Mouse (Mus musculus): ENCODE results near the gene Traip.

Traip gene

DNA sequence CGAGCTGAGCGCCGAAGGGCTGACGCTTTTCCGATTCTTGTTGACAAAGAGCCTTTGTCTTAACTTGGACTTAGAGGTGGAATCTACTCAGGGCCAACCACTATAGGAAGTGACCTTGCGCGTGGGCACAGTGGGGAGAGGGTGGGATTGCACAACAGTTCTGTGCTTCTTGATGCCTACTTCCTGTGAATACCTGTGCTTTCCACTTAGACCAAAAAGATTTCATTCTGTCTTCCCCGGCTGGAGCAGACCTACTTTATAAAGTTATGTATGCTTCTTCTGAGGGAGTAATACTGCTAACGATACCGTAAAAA is at the start of gene Traip:
TSS of gene Traip (plus strand) at position 215 of the 314 bp plus-strand sequence.
- no peak for DNase-seq

DNA sequence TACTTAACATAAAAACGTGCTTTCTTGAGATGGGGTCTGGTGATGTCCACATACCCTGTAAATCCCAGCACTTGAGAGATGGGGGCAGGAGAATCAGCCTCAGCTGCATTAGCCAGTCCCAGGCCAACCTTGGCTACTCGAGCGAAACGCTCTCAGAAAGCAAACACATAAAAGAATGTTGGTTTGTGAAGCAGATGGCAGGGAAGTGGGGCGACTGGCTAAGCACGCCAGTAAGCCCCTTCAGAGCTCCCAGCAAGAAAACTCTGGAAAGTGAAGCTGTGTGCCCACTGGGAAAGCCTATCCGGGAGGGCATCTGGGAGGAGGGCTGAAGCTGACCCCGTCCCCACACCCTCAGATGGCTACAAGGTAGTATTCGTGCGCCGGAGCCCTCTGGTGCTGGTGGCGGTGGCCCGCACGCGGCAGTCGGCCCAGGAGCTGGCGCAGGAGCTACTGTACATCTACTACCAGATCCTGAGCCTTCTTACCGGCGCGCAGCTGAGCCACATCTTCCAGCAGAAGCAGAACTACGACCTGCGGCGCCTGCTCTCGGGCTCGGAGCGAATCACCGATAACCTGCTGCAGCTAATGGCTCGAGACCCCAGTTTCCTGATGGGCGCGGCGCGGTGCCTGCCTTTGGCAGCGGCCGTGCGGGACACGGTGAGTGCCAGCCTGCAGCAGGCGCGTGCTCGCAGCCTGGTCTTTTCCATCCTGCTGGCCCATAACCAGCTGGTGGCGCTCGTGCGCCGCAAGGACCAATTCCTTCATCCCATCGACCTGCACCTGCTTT is 48.9 kb upstream of the Traip start:
- DNase-seq: peak; percentile 47 to 52

DNA sequence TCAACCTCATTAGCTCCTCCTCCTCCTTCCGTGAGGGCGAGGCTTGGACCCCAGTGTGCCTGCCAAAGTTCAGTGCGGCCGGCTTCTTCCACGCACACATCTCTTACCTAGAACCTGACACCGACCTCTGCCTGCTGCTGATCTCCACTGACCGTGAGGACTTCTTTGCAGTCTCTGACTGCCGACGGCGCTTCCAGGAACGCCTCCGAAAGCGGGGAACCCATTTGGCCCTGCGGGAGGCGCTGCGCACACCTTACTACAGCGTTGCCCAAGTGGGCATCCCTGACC is 48.4 kb upstream of the Traip start:
- no peak for DNase-seq

DNA sequence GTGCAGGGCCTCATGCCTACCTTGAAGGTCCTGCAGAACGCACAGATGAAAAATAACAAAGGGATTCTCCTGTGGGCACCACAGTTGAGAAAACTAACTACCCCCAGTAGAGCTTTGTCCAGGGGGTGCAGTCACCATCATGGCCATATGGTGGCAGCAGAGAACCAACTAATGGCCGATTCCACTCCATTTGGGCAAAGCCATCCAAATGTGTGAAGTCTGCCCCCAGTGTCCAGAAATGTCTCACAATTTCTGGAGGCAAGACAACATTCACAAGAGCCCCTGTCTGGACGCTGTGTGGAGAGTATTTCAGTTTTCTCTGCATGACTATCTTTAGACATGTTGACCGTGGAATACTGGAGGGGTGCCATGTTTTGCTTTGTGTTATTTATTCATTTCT is 45.2 kb upstream of the Traip start:
- DNase-seq: peak; percentile 81 to 85

DNA sequence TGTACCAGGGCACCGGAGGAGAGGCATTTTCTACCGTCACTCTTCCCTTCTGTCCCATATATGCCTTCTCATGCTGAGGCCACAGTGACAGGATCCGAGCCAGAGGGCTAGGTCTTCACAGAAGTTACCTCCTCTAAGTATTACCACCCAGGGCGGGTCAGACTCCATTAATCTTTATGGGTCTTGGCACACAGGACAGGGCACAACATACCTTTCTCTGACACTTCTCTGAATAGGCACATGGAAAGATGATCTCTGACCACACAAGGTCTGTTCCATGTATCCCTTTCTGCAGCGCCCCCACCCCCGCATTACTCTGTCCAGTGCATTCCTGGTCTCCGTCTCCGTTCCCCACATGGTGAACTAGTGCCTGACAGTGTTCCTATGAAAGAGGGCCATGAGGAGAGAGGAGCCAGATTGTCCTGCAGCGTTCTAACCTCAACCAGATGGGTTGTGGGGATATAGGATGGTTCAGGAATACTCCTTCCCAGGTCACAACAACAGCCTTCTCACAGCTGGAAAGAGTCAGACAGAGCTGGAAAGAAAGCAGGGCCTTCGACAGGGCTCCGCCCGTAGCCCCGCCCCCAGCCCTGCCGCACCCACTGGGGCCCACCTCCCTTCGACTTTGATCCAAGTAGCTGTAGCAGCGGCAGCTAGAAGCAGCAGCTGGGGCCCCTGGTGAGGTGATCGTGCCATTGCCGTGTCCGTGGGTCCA is 43.5 kb upstream of the Traip start, which contains the start of gene Mst1r:
TSS of gene Mst1r (plus strand) at position 622 of the 715 bp plus-strand sequence.
- DNase-seq: peak; percentile 72 to 82

DNA sequence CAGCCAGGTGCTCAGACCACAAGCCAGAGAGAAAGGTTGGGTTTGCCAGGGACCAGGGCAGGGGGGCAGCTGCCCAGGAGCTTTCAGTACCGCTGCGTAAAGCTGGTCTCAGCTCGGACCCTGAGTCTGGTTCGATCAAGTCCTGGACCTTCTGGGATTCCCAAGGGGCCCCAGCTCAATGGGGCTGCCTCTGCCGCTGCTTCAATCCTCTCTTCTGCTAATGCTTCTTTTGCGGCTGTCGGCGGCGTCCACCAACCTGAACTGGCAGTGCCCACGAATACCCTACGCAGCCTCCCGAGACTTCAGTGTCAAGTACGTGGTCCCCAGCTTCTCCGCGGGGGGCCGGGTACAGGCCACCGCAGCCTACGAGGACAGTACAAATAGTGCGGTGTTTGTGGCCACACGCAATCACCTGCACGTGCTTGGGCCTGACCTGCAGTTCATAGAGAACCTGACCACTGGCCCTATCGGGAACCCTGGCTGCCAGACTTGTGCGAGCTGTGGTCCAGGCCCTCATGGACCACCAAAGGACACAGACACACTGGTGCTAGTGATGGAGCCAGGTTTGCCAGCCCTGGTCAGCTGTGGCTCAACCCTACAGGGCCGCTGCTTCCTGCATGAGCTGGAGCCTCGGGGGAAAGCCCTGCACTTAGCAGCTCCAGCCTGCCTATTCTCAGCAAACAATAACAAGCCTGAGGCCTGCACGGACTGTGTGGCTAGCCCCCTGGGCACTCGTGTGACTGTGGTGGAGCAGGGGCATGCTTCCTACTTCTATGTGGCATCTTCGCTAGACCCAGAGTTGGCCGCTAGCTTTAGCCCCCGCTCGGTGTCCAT is 42.8 kb upstream of the Traip start:
- no peak for DNase-seq

DNA sequence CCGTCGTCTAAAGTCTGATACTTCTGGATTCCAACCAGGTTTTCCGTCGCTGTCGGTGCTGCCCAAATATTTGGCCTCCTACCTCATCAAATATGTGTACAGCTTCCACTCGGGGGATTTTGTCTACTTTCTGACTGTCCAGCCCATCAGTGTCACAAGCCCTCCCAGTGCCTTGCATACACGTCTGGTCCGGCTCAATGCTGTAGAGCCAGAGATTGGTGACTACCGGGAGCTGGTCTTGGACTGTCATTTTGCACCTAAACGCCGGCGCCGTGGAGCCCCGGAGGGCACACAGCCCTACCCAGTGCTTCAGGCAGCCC is 42.2 kb upstream of the Traip start:
- no peak for DNase-seq

DNA sequence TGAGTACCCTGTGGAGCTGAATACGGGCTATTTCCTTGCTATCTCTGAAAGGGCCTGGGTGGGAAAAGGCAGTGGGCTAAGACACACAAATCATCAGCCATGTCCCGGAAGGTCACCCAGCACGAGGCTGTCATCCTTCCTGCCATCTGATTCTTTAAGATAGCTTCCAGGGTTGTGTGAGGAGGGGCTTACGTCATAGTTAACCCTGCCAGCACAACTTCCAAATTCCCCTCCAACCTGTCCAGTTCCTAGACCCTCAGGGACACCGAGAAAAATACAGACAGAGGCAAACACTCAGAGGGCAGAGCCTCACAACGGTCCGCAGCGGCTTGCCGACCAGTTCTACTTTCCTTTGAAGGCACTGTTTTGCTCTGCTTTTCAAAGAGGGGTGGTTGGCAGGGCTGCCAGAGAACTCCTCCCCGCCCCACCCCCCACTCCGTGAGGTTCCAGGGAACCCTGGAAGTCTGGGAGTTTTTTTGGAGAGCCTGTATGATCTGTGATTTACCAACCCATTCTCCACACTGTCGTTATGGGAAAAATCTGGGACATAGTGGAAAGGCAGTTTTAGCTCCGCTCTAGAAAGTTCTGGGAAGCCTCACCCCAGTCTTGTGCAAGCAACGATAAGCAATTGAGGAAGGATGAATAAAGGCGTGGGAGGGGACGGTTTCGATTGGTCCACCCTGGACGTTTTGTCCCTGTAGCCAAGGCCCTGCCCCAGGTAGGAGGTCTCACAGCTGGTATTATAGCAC is 41.4 kb upstream of the Traip start:
- no peak for DNase-seq

DNA sequence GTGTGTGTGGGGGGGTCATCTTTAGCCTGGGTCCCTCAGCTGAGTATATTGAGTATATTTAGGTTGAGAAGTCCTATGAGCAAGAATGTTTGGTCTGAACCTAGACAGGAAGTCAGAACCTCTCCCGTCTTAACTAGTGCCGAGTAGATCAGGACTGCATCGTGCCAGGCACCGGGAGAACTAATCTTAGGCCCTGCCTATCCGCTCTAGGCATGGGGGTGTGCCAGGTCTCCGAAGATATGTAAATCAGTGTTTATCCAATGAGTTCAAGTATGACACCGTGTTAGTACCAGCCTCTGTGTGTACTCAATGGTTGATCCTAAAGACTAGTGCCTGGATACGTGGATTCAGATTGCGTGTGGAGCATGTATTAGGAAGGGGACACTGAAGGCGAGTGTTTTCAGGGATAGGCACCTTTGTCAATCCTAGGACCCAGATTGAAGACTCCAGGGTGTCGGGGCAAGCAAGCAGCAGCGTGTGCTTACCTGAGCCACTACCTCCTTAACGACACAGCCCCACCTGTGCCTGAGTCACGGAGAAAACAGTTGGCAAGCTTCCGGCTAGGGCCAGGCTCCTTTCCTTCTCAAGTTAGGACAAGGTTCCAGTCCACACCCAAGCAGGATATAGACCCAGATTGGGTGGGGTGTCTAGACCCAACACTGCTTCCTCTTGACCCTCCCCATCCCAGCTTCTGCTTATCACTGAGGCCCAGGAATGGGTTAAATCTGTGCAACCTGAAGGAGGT is 39.7 kb upstream of the Traip start:
- DNase-seq: no peak

DNA sequence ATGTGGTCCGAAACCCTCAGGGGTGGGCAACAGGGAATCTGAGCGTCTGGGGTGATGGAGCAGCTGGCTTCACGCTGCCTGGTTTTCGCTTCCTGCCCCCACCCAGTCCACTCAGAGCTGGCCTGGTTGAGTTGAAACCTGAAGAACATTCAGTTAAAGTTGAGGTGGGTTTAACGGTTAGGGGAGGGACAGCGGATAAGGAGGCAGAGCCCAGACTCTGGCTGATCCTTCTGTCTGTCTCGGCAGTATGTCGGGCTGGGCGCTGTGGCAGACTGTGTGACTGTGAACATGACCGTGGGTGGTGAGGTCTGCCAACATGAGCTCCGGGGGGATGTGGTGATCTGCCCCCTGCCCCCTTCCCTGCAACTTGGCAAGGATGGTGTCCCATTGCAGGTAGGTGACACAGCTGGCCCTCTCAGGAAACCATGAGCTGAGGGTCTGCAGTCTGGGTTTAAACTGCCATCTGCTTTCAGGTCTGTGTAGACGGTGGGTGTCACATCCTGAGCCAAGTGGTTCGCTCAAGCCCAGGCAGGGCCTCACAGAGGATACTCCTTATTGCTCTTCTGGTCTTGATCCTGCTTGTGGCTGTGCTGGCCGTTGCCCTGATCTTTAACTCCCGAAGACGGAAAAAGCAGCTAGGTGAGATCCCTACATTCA is 35.0 kb upstream of the Traip start:
- DNase-seq: no peak

DNA sequence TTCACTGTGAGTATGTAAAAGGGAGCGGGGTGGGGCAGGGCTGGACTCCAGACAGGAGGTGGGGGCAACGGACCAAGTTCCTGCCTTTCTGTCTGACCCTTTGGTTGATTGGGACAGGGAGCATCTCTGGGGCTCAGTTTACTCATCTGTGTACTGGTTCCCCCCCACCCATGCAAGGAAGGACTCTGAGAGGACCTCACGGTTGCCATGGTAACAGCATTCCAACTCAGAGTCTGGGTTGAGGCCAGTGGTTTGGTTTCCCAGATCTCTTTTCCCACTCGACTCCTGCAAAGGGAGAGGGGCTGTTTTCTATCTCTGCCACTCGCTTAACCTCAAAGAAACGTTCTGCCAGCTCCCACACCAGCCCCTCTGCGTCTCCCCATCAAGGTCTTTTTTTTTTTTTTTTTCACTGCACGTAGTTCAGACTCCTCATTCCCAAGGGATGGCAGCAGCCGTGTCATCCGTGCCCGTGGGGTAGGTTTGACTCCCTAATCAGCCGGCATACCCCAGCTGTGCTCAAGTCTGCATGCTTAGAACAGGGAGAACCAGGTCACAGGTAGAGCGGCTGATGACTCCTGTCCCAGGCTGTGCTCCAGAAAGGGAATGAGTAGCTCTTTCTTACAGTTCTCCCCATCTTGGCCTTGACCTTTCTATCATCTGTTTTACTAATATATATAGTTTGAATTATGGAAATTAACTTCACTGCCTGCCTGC is 31.9 kb upstream of the Traip start:
- DNase-seq: no peak

DNA sequence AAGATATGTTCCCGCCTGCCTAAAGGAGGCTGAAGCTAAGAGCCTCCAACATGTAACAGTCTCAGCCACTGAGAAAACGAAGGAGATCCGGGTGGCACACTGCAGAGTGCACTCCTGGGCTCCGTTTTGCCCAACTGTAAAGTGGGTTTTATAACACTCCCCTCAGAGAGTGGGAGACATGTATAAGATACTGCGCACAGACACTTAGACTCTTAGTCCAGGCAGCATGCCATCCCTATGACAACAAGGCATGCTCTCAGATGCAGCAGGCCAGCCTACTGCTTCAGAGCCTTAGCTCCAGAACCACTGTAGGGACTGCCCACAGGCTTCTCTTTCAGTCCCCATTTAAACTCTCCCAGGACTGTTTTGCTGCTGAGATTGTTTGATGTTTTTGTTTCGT is 31.1 kb upstream of the Traip start:
- DNase-seq: no peak

DNA sequence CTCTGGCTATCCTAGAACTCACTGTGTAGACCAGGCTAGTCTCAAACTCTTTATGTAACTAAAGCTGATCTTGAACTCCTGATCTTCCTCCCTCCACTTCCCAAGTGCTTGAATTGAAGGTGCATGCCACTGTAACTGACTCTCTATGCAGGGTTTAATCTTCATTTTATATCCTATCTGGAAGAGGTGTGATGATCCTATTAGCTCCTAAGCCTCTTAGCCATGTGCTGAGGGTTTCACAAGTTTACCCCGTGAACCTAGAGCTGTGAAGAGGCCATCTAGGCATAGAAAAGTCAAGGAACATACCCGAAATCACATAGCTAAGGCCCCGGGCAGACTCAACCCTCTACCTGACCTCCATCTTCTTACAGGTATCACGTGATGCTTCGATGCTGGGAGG is 30.5 kb upstream of the Traip start:
- DNase-seq: no peak

DNA sequence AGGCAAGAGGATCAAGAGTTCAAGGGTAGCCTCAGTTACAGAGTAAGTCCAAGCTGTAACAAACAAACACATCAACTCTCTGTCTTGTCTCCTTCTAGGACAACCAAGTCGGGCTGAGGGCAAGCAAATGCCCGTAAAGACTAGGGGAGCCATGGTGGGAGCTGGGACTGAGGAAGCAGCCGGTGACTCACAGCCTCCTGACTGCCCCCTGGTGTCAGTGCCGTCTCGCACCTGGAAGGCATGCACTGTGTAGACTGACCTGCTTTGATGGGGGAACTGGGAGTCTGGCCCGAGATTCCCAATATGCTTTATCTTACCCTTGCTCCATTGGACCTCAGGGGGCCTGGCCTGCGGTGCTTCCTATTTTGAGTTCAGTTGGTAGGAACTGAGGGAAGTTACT is 26.9 kb upstream of the Traip start:
- peak; percentile 58 to 65 for DNase-seq

DNA sequence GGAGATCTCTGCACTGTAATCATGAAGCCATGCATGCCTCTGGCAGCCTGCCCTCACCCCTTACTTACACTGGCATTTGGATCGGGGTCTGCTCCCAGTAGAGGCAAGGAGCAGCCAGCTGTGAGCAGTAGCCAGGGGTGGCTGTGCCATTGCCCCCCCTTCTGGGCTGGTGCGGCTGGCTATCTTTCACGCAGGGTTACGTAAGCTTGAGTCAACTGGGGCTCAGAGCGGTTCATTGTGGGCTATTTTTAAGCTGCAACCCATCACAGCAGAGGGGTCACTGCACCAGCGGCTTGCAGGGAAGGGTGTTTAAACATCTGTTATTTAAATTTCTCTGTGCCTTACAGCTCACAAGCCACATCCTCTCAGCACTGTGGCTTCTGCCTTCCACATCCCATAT is 26.0 kb upstream of the Traip start:
- no peak for DNase-seq

DNA sequence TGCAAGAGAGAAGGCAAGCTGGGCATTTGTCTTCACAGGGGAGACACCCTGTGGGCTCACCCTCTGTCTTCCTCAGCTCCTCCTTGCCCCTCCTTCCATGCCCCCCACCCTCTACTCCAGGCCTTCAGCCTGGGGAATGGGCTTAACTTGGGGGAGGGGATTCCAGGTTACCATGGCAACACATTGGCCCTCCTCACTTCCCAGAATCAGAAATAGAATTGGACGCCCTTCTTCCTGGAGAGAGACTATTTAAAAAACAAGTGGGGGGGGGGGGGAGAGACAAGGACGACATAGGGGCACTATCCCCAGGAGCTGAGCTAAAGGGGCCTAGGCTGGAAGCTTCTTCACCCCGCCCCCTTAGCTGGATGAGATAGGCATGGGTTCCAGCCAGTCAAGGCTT is 24.7 kb upstream of the Traip start:
- no peak for DNase-seq

DNA sequence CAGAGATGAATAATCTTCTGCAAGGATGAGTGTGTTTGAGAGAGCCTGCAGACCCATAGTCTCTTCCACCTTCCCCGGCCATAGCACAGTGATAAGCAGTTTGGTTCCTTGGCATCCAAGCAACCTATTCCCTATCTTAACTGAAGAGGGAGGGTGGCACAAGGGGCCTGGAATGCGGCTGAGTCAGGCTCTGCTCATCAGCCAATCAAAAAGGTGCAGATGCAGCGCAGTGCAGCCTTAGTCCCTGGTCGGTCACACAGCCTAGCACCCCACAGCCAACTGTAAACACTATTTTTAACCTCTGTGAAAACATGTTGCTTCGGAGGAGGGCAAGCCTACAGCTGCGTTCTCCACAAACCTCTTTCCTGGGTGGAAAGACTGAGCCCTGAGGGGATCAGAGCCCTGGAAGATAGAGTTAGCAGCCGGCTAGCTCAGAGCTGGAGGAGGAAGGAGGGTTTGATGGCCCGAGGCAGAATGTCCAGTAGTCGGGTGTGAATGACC is 23.0 kb upstream of the Traip start:
- no peak for DNase-seq

DNA sequence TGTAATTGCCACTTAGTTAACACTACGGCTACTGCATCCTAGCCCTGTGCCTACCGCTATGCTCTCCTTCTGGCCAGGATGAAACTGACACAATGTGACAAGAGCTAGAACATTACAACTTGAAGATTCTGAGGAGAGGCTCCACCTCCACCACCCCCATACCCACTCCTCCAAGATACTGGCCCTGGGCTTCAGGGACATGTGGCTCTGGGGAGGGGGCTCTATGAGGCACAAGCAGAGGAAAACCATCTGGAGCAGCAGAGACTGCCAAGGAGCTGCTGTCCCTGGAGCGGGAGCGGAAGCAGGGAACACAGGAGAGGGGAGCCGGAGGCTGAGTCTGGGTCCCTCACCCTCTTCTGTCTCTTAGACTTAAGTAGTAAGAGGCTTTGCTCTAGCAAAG is 22.2 kb upstream of the Traip start:
- DNase-seq: no peak

DNA sequence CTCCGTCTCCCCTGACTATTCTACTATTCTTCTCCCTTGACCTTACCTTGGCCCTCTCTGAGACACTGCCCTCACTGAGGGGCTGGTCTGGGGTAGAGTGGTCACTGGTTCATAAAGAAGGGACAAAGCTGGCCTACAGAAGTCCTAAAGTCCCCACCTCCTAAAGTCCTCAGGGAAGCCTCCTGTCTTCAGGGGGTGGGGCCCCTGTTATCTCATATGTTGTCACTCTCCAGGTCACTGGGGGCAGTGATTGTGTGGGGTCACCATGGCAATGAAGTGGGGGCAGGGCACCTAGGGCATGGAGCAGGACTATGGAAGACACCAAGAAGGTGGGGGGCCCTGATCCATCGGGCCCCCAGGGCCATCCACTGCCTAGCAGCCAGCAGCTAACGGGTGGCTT is 21.8 kb upstream of the Traip start, which contains the start of gene Actl11:
TSS of gene Actl11 (plus strand) at position 301 of the 400 bp plus-strand sequence.
- DNase-seq: no peak

DNA sequence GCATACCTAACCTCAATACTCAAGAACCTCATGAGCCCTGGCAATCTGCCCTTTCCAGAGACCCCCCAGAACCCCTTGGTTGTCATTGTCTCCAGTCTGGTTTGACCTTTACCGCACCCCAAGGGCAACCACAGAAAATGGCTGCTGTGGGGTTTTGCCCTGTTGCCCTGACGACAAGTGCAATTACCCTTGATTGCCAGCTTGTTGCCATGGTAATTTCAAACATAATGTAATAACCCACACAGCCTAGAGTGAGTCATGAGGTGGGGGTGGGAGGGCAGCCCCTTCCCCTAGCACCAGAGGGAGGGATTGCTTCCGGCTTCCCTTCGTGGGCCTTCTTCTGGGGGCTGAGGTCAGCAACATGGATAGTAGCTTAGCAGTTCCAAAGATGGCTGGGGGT is 17.7 kb upstream of the Traip start:
- no peak for DNase-seq

DNA sequence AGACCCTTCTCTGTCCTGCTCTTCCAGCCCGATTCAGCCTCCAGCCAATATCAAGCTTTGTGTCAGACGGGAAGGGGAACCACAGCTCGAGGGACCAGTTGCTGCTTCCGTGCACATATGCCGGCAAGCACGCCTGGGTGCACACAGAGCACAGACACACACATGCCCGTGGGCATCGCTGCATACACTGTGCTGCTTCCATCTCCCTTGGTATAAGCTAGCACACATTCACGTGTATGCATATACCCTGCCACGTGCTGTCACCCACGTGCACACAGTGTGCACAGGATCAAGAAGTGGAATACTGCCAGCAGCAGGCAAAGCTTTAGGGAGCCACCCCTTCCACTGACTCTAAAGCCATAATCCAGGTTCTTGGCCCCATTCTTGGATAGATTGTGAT is 15.8 kb upstream of the Traip start:
- DNase-seq: no peak
